Mouse (Mus musculus): ENCODE results near the gene Dzank1.

DNA sequence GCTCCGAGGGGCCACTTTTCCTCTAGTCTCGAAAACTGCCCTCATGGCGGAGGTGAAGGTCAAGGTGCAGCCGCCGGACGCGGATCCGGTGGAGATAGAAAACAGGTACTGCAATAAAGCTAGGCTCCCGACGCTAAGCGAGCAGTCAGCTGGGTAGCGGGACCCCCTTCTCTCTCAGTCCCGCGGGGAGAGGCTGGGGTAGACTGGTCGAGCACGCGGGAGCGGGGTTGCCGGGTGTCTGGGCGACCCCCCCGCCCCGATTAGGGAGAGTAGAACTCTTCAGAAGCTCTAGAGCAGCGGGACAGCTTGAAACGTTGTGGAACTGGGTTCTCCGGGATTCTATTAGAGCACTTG is 584 bp upstream of the Dzank1 start:
- TF ChIP-seq E2F4 (IDR thresholded peaks at IDR 0.05; ENCODE audit: borderline replicate concordance, low read depth, low read length) (no peak), CTCF (IDR thresholded peaks at IDR 0.05 in 2 of 3, conservative IDR thresholded peaks at IDR 0.05 in 1 of 3; ENCODE audit: control insufficient read depth in 1 of 3, insufficient read depth in 1 of 3, low read depth in 2 of 3, low read length in 3 of 3, poor library complexity in 1 of 3, severe bottlenecking in 1 of 3) (no peak), EP300 (IDR thresholded peaks at IDR 0.05; ENCODE audit: low read depth in 1 of 2, low read length in 2 of 2) (no peak), NELFE (IDR thresholded peaks at IDR 0.05; ENCODE audit: low read depth, low read length) (no peak), USF1 (IDR thresholded peaks at IDR 0.05; ENCODE audit: low read depth, low read length) (no peak), ETS1 (IDR thresholded peaks at IDR 0.05; ENCODE audit: low read depth, low read length) (no peak), POLR2AphosphoS2 (IDR thresholded peaks at IDR 0.05; ENCODE audit: low read length) (no peak; the same call in 1 of the 2 replicates), RAD21 (IDR thresholded peaks at IDR 0.05; ENCODE audit: low read depth, low read length) (no peak)
